Mouse (Mus musculus): Measurements from ENCODE around the gene Ccne1. TPM values are rescaled to one million over a fixed set of nuclear protein-coding genes. Genes with fewer than 3 reads are reported as not detected.
A peak's percentile ranks its signal among the peaks of the same experiment; 100 is the strongest.
"Not testable (repeated sequence)": the region's sequence is repeated elsewhere in the genome, so short reads cannot be mapped to it uniquely, and the experiment has no call there.

Ccne1 gene
- total RNA-seq, 2 experiments from 2014 or later = 20.0 to 21.8 TPM

- H3K4me3 ChIP-seq = no peak overlapping the region
- no peak for TF ChIP-seq CTCF (IDR thresholded peaks at IDR 0.05)
- intact Hi-C loops (cut with DNase I) = no loop called here
- no peak overlapping the region for H3K27ac ChIP-seq
- DNase-seq (ENCODE audit: extremely low spot score in 1 of 2, low spot score in 2 of 2) = no peak
Measured at GRCm38 (mm10) chr7:38129491-38129890, 22.2 kb upstream of the Ccne1 start.

- H3K27ac ChIP-seq; H3K4me3 ChIP-seq; DNase-seq (ENCODE audit: extremely low spot score in 1 of 2, low spot score in 2 of 2); intact Hi-C loops (cut with DNase I): not testable (repeated sequence)
Measured at GRCm38 (mm10) chr7:38128256-38128655, 20.9 kb upstream of the Ccne1 start.

GRCm38 (mm10) chr7:38125565-38126159 lies 18.3 kb upstream of the Ccne1 start:
- DNase-seq (ENCODE audit: extremely low spot score in 1 of 2, low spot score in 2 of 2) = no peak
- Histone ChIP-seq H3K4me3 (no peak overlapping the region), H3K27ac (no peak overlapping the region)
- intact Hi-C loops (cut with DNase I) = no loop called here
- TF ChIP-seq CTCF (IDR thresholded peaks at IDR 0.05) = no peak

GRCm38 (mm10) chr7:38124164-38124563 lies 16.8 kb upstream of the Ccne1 start:
- H3K27ac ChIP-seq; intact Hi-C loops (cut with DNase I); DNase-seq (ENCODE audit: extremely low spot score in 1 of 2, low spot score in 2 of 2); H3K4me3 ChIP-seq: not testable (repeated sequence)

- no peak overlapping the region for H3K4me3 ChIP-seq
- TF ChIP-seq CTCF (IDR thresholded peaks at IDR 0.05) = no peak; the same call in 1 of the 2 replicates
- no peak overlapping the region for H3K27ac ChIP-seq
- intact Hi-C loops (cut with DNase I) = no loop called here
- DNase-seq (ENCODE audit: extremely low spot score in 1 of 2, low spot score in 2 of 2) = no peak
Measured at GRCm38 (mm10) chr7:38118594-38118993, 11.3 kb upstream of the Ccne1 start.

GRCm38 (mm10) chr7:38112451-38112850 lies 5.1 kb upstream of the Ccne1 start:
- DNase-seq (ENCODE audit: extremely low spot score in 1 of 2, low spot score in 2 of 2) = no peak
- no peak overlapping the region for H3K27ac ChIP-seq
- no peak overlapping the region for H3K4me3 ChIP-seq
- intact Hi-C loops (cut with DNase I) = no loop called here
- TF ChIP-seq CTCF (IDR thresholded peaks at IDR 0.05) = no peak

- Histone ChIP-seq H3K4me3 (no peak overlapping the region), H3K27ac (no peak overlapping the region)
- no peak for DNase-seq (ENCODE audit: extremely low spot score in 1 of 2, low spot score in 2 of 2)
- no peak for TF ChIP-seq CTCF (IDR thresholded peaks at IDR 0.05)
- intact Hi-C loops (cut with DNase I) = no loop called here
Measured at GRCm38 (mm10) chr7:38111996-38112395, 4.7 kb upstream of the Ccne1 start.

GRCm38 (mm10) chr7:38108260-38108632 lies 912 bp upstream of the Ccne1 start:
- DNase-seq (ENCODE audit: extremely low spot score in 1 of 2, low spot score in 2 of 2) = peak in 1 of 2 experiments; percentile 18
- Histone ChIP-seq H3K27ac (peak overlapping the region; percentile 76), H3K4me3 (peak overlapping the region; percentile 71)
- intact Hi-C loops (cut with DNase I) = no loop called here
- TF ChIP-seq CTCF (IDR thresholded peaks at IDR 0.05) = no peak

GRCm38 (mm10) chr7:38106711-38107311 lies 523 bp downstream of the Ccne1 start:
- intact Hi-C loops (cut with DNase I) = loop anchor here (1.0 to 2.0 kb wide), 2 partner anchors 22 to 46 kb away; no protein-coding TSS in a partner anchor
- Histone ChIP-seq H3K27ac (peak overlapping the region; percentile 57; the same call in 1 of the 2 replicates), H3K4me3 (peak overlapping the region; percentile 86)
- DNase-seq (ENCODE audit: extremely low spot score in 1 of 2, low spot score in 2 of 2) = peak; percentile 24 to 43
- TF ChIP-seq CTCF (IDR thresholded peaks at IDR 0.05) = no peak

- no peak overlapping the region for H3K27ac ChIP-seq
- H3K4me3 ChIP-seq = no peak overlapping the region
- DNase-seq (ENCODE audit: extremely low spot score in 1 of 2, low spot score in 2 of 2) = no peak
- TF ChIP-seq CTCF (IDR thresholded peaks at IDR 0.05) = no peak
- intact Hi-C loops (cut with DNase I) = no loop called here
Measured at GRCm38 (mm10) chr7:38105379-38105778, 2.0 kb downstream of the Ccne1 start.

GRCm38 (mm10) chr7:38104097-38104496 lies 3.2 kb downstream of the Ccne1 start:
- intact Hi-C loops (cut with DNase I) = no loop called here
- Histone ChIP-seq H3K4me3 (no peak overlapping the region), H3K27ac (no peak overlapping the region)
- no peak for DNase-seq (ENCODE audit: extremely low spot score in 1 of 2, low spot score in 2 of 2)
- no peak for TF ChIP-seq CTCF (IDR thresholded peaks at IDR 0.05)

- Histone ChIP-seq H3K4me3 (no peak overlapping the region), H3K27ac (no peak overlapping the region)
- DNase-seq (ENCODE audit: extremely low spot score in 1 of 2, low spot score in 2 of 2) = no peak
- TF ChIP-seq CTCF (IDR thresholded peaks at IDR 0.05) = no peak
- intact Hi-C loops (cut with DNase I) = no loop called here
Measured at GRCm38 (mm10) chr7:38094353-38094752, 13.0 kb downstream of the Ccne1 start.

- TF ChIP-seq CTCF (IDR thresholded peaks at IDR 0.05) = no peak
- intact Hi-C loops (cut with DNase I) = no loop called here
- no peak for DNase-seq (ENCODE audit: extremely low spot score in 1 of 2, low spot score in 2 of 2)
- H3K4me3 ChIP-seq = no peak overlapping the region
- no peak overlapping the region for H3K27ac ChIP-seq
Measured at GRCm38 (mm10) chr7:38093101-38093500, 14.2 kb downstream of the Ccne1 start.

Data from left cerebral cortex, adult 2 months (tissue).